Mouse (Mus musculus) testis, adult 2 months (tissue): Measurements from ENCODE around the gene Lactb.

ENCODE experiments used
- CTCF ChIP-seq: fragments of 200-500 bp; IDR thresholded peaks from 2 replicates; pipeline ENCODE4 v1.5.1; 2012; ENCODE audit warnings: low read depth, mild to moderate bottlenecking, inconsistent platforms, low read length, moderate library complexity; ENCODE audit not compliant: control insufficient read depth, insufficient read depth, insufficient replicate concordance
- POLR2A ChIP-seq: fragments of 200-500 bp; IDR thresholded peaks from 2 replicates; pipeline ENCODE4 v1.6.1; 2012; ENCODE audit warnings: low read depth, mild to moderate bottlenecking, inconsistent platforms, low read length, moderate library complexity; ENCODE audit not compliant: control insufficient read depth

DNA sequence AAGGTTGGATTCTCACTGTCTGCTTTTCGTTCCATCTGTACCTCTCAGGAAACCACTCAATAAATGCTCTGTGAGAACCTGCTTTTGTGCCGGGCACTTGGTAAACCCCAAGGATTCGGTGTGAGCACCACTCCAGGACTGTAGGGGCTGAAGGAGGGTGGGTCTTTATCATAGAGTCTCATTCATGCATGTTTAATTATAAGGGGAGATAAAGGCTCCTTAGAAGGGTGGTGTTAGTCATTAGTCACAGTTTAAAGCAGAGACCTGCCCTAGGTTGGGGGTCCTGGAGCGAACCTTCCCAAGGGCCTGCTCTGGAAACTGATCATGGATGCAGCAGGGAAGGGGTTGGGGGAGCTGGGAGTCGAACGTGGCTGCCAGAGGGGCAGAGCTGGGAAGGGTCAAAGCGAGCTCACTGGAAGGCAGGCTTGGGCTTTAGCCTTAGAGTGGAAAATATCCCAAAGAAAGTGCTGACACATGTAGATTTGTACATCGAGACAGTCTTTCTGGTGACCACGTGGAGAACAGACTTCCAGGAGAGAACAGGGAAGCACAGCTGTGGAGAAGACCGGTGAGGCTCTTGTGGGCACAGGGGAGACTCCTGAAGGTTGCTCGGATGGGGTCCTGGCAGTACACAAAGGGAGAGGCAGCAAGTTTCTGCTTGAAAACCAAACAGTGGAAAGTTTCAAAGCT lies 13.1 kb upstream of the Lactb start:
- no peak for TF ChIP-seq CTCF
- TF ChIP-seq POLR2A, result no peak
